Mouse (Mus musculus) hindbrain, embryonic 14.5 days (tissue): Measurements from ENCODE around the gene Cdkn2d. TPM values are rescaled to one million over a fixed set of nuclear protein-coding genes. Genes with fewer than 3 reads are reported as not detected.
"Not testable (repeated sequence)": the region's sequence is repeated elsewhere in the genome, so short reads cannot be mapped to it uniquely, and the experiment has no call there.

Experiments used
- ATAC-seq: fragments of 200-750 bp; cut with Nextera tagmentation; 2 replicates; pipeline ENCODE4 v1.8.0; 2017; ENCODE audit warnings: moderate number of reproducible peaks, mild to moderate bottlenecking, moderate TSS enrichment, moderate library complexity; ENCODE audit not compliant: low FRiP score
- DNase-seq: peaks from one replicate; pipeline ENCODE4 v3.0.0-alpha.2; 2015; ENCODE audit warnings: low spot score
- H3K27ac ChIP-seq: fragments of 300-500 bp; sonication (generic); 2 replicates; pipeline ENCODE4 v1.5.1; 2014; ENCODE audit warnings: mild to moderate bottlenecking, moderate library complexity
- H3K27me3 ChIP-seq: fragments of 300-500 bp; sonication (generic); 2 replicates; pipeline ENCODE4 v1.6.1; 2014; ENCODE audit warnings: mild to moderate bottlenecking, low read length, mixed read lengths; ENCODE audit not compliant: control insufficient read depth, insufficient read depth
- H3K36me3 ChIP-seq: fragments of 300-500 bp; sonication (generic); replicated peaks from 2 replicates; pipeline ENCODE4 v1.6.1; 2014; ENCODE audit not compliant: control insufficient read depth, insufficient read depth
- H3K4me1 ChIP-seq: fragments of 300-500 bp; sonication (generic); replicated peaks from 2 replicates; pipeline ENCODE4 v1.6.1; 2014; ENCODE audit warnings: antibody characterized with exemption, low read length, mixed read lengths; ENCODE audit not compliant: control insufficient read depth, insufficient read depth
- H3K4me2 ChIP-seq: fragments of 300-500 bp; sonication (generic); replicated peaks from 2 replicates; pipeline ENCODE4 v1.6.1; 2014; ENCODE audit warnings: mild to moderate bottlenecking, moderate library complexity
- H3K4me3 ChIP-seq: fragments of 300-500 bp; sonication (generic); replicated peaks from 2 replicates; pipeline ENCODE4 v1.5.1; 2014; ENCODE audit warnings: mild to moderate bottlenecking, low read length
- H3K9ac ChIP-seq: fragments of 300-500 bp; sonication (generic); 2 replicates; pipeline ENCODE4 v1.6.1; 2014
- H3K9me3 ChIP-seq: fragments of 300-500 bp; sonication (generic); 2 replicates; pipeline ENCODE4 v1.6.1; 2016; ENCODE audit warnings: low read length; ENCODE audit not compliant: control insufficient read depth
- WGBS: fragments of 180-500 bp; shearing (Covaris S2); extraction: QIAGEN DNeasy Blood & Tissue Kit; methylation state at CpG from one replicate; pipeline ENCODE4 v1.1.7; 2014; 5-methylcytosine and 5-hydroxymethylcytosine counted together
- polyA plus RNA-seq: library from polyadenylated mRNA; unstranded; fragments of >200 nt; fragmentation: Nextera tagmentation; extraction: Ambion mirVana; gene quantifications from 2 replicates; pipeline ENCODE4 v1.2.1, GENCODE M21; 2014

The Cdkn2d gene
- polyA plus RNA-seq, 1 experiment from 2014 or later, result 107 TPM

GRCm38 (mm10) chr9:21273094-21273493 is 18.1 kb downstream of the Cdkn2d start:
- ATAC-seq (no peak), DNase-seq (no peak)
- Histone ChIP-seq H3K4me1 (no peaks in the 10 kb centered on the region), H3K27ac (no peak overlapping the region), H3K9me3 (no peaks in the 10 kb centered on the region), H3K4me2 (no peak overlapping the region), H3K9ac (no peak overlapping the region), H3K27me3 (no peaks in the 10 kb centered on the region), H3K36me3 (peaks cover 93% of the 10 kb centered on the region), H3K4me3 (no peak overlapping the region)
- 88% methylated on average over 8 of the region's 8 CpGs for WGBS

GRCm38 (mm10) chr9:21272391-21272790 is 18.8 kb downstream of the Cdkn2d start:
- H3K27ac ChIP-seq, result no peak overlapping the region
- H3K4me2 ChIP-seq, result no peak overlapping the region
- H3K9me3 ChIP-seq, result no peaks in the 10 kb centered on the region
- no peak overlapping the region for H3K9ac ChIP-seq
- no peak overlapping the region for H3K4me3 ChIP-seq
- DNase-seq (no peak), ATAC-seq (no peak)
- no peaks in the 10 kb centered on the region for H3K4me1 ChIP-seq
- 94% methylated on average over 9 of the region's 9 CpGs for WGBS
- no peaks in the 10 kb centered on the region for H3K27me3 ChIP-seq
- peaks cover 93% of the 10 kb centered on the region for H3K36me3 ChIP-seq

- ATAC-seq, H3K4me3 ChIP-seq, H3K27ac ChIP-seq, H3K4me2 ChIP-seq, H3K9ac ChIP-seq, H3K9me3 ChIP-seq, DNase-seq, H3K27me3 ChIP-seq: not testable (repeated sequence)
- 87% methylated on average over 5 of the region's 5 CpGs for WGBS
- peaks cover 71% of the 10 kb centered on the region for H3K36me3 ChIP-seq
- H3K4me1 ChIP-seq, result peaks cover 15% of the 10 kb centered on the region
Observed at GRCm38 (mm10) chr9:21269590-21269989, 21.6 kb downstream of the Cdkn2d start.

- peaks cover 58% of the 10 kb centered on the region for H3K36me3 ChIP-seq
- no peak overlapping the region for H3K27ac ChIP-seq
- H3K27me3 ChIP-seq, result no peaks in the 10 kb centered on the region
- 97% methylated on average over 16 of the region's 16 CpGs for WGBS
- no peak overlapping the region for H3K4me2 ChIP-seq
- DNase-seq (no peak), ATAC-seq (no peak)
- H3K4me1 ChIP-seq, result peaks cover 16% of the 10 kb centered on the region
- no peak overlapping the region for H3K4me3 ChIP-seq
- no peaks in the 10 kb centered on the region for H3K9me3 ChIP-seq
- no peak overlapping the region for H3K9ac ChIP-seq
Observed at GRCm38 (mm10) chr9:21268305-21268704, 22.9 kb downstream of the Cdkn2d start.

GRCm38 (mm10) chr9:21266889-21267288 is 24.3 kb downstream of the Cdkn2d start:
- H3K9ac ChIP-seq, result no peak overlapping the region
- no peak overlapping the region for H3K4me3 ChIP-seq
- WGBS, result 95% methylated on average over 5 of the region's 5 CpGs

GRCm38 (mm10) chr9:21265611-21266010 is 25.6 kb downstream of the Cdkn2d start:
- Histone ChIP-seq H3K36me3 (peaks cover 31% of the 10 kb centered on the region), H3K27ac (0 out of 2 replicates have a peak overlapping the region, but pooled peaks have one; percentile 49), H3K9ac (peak overlapping the region; percentile 87), H3K4me1 (peaks cover 16% of the 10 kb centered on the region), H3K27me3 (no peaks in the 10 kb centered on the region), H3K9me3 (no peaks in the 10 kb centered on the region), H3K4me2 (peak overlapping the region; percentile 65), H3K4me3 (peak overlapping the region; percentile 76)
- DNase-seq (no peak), ATAC-seq (no peak)
- WGBS, result 5% methylated on average over 11 of the region's 11 CpGs

More at GRCm38 (mm10) chr9:21266889-21267288, 24.3 kb downstream of the Cdkn2d start:
- no peaks in the 10 kb centered on the region for H3K27me3 ChIP-seq
- peaks cover 44% of the 10 kb centered on the region for H3K36me3 ChIP-seq
- H3K27ac ChIP-seq, result no peak overlapping the region
- DNase-seq, result no peak
- peaks cover 16% of the 10 kb centered on the region for H3K4me1 ChIP-seq
- 0 out of 2 replicates have a peak overlapping the region, but pooled peaks have one; percentile 65 for H3K4me2 ChIP-seq
- no peak for ATAC-seq
- H3K9me3 ChIP-seq, result no peaks in the 10 kb centered on the region

- Histone ChIP-seq H3K36me3 (peaks cover 25% of the 10 kb centered on the region), H3K27me3 (no peaks in the 10 kb centered on the region), H3K27ac (peak within 1 kb of the TSS; percentile 84), H3K4me2 (peak within 1 kb of the TSS; percentile 65), H3K9me3 (no peaks in the 10 kb centered on the region), H3K9ac (peak within 1 kb of the TSS; percentile 87), H3K4me3 (peak within 1 kb of the TSS; percentile 76), H3K4me1 (peaks cover 16% of the 10 kb centered on the region)
- DNase-seq (peak; percentile 98), ATAC-seq (peak; percentile 97)
- under 1% methylated on average over 49 of the region's 49 CpGs for WGBS
Observed at GRCm38 (mm10) chr9:21265000-21265561, 26.1 kb downstream of the Cdkn2d start, which contains the start of gene Atg4d. TSS of gene Atg4d (plus strand) at chr9:21265293.

GRCm38 (mm10) chr9:21264272-21264999 is 26.8 kb downstream of the Cdkn2d start:
- DNase-seq (no peak), ATAC-seq (peak; percentile 19; the same call in 1 of the 2 replicates)
- H3K4me2 ChIP-seq, result peak overlapping the region; percentile 65
- 16% methylated on average over 17 of the region's 17 CpGs for WGBS
- H3K27me3 ChIP-seq, result no peaks in the 10 kb centered on the region
- H3K4me3 ChIP-seq, result peak overlapping the region; percentile 76
- H3K9ac ChIP-seq, result peak overlapping the region; percentile 87
- H3K4me1 ChIP-seq, result peaks cover 16% of the 10 kb centered on the region
- H3K9me3 ChIP-seq, result no peaks in the 10 kb centered on the region
- peaks cover 20% of the 10 kb centered on the region for H3K36me3 ChIP-seq
- peak overlapping the region; percentile 84 for H3K27ac ChIP-seq

GRCm38 (mm10) chr9:21261831-21262230 is 29.4 kb downstream of the Cdkn2d start:
- no peak overlapping the region for H3K4me2 ChIP-seq
- 54% methylated on average over 2 of the region's 2 CpGs for WGBS

More at GRCm38 (mm10) chr9:21261831-21262230, 29.4 kb downstream of the Cdkn2d start:
- Histone ChIP-seq H3K4me1 (peaks cover 14% of the 10 kb centered on the region), H3K9ac (no peak overlapping the region), H3K27ac (no peak overlapping the region), H3K27me3 (no peaks in the 10 kb centered on the region), H3K9me3 (no peaks in the 10 kb centered on the region), H3K36me3 (no peaks in the 10 kb centered on the region), H3K4me3 (no peak overlapping the region)
- DNase-seq, result no peak
- ATAC-seq, result no peak
